Mouse (Mus musculus): Measurements from ENCODE around the gene Cops9.

Cops9 gene

GRCm38 (mm10) chr1:92647026-92647425, 5.2 kb upstream of the Cops9 start:
- DNase-seq (ENCODE audit: low read depth, low spot score) = no peak

- DNase-seq (ENCODE audit: low read depth, low spot score) = no peak
These were observed 4.8 kb upstream of the Cops9 start for GRCm38 (mm10) chr1:92646601-92647000.

GRCm38 (mm10) chr1:92646111-92646510, 4.3 kb upstream of the Cops9 start:
- DNase-seq (ENCODE audit: low read depth, low spot score) = no peak

GRCm38 (mm10) chr1:92644916-92645315, 3.1 kb upstream of the Cops9 start:
- no peak for DNase-seq (ENCODE audit: low read depth, low spot score)

- DNase-seq (ENCODE audit: low read depth, low spot score) = no peak
These were observed 1.9 kb upstream of the Cops9 start for GRCm38 (mm10) chr1:92643691-92644090.

GRCm38 (mm10) chr1:92640393-92640792, 1.4 kb downstream of the Cops9 start:
- DNase-seq (ENCODE audit: low read depth, low spot score) = no peak

GRCm38 (mm10) chr1:92638736-92639135, 3.0 kb downstream of the Cops9 start:
- DNase-seq (ENCODE audit: low read depth, low spot score) = no peak

GRCm38 (mm10) chr1:92638181-92638580, 3.6 kb downstream of the Cops9 start:
- no peak for DNase-seq (ENCODE audit: low read depth, low spot score)

- no peak for DNase-seq (ENCODE audit: low read depth, low spot score)
These were observed 4.1 kb downstream of the Cops9 start for GRCm38 (mm10) chr1:92637501-92638172.

- no peak for DNase-seq (ENCODE audit: low read depth, low spot score)
These were observed 5.1 kb downstream of the Cops9 start for GRCm38 (mm10) chr1:92636676-92637075.

GRCm38 (mm10) chr1:92636015-92636414, 5.8 kb downstream of the Cops9 start:
- no peak for DNase-seq (ENCODE audit: low read depth, low spot score)

- peak; percentile 47 for DNase-seq (ENCODE audit: low read depth, low spot score)
These were observed 6.7 kb downstream of the Cops9 start for GRCm38 (mm10) chr1:92634976-92635599.

- no peak for DNase-seq (ENCODE audit: low read depth, low spot score)
These were observed 7.2 kb downstream of the Cops9 start for GRCm38 (mm10) chr1:92634569-92634968.

- DNase-seq (ENCODE audit: low read depth, low spot score) = no peak
These were observed 8.1 kb downstream of the Cops9 start for GRCm38 (mm10) chr1:92633726-92634125.

- no peak for DNase-seq (ENCODE audit: low read depth, low spot score)
These were observed 8.8 kb downstream of the Cops9 start for GRCm38 (mm10) chr1:92632948-92633347.

GRCm38 (mm10) chr1:92632196-92632595, 9.6 kb downstream of the Cops9 start:
- DNase-seq (ENCODE audit: low read depth, low spot score) = no peak

GRCm38 (mm10) chr1:92628227-92628626, 13.6 kb downstream of the Cops9 start:
- no peak for DNase-seq (ENCODE audit: low read depth, low spot score)

- DNase-seq (ENCODE audit: low read depth, low spot score) = no peak
These were observed 23.4 kb downstream of the Cops9 start for GRCm38 (mm10) chr1:92618360-92618759.

GRCm38 (mm10) chr1:92617488-92617887, 24.3 kb downstream of the Cops9 start, which contains the start of gene Olfr12:
Gene Olfr12 (plus strand): TSS chr1:92617788.
- no peak for DNase-seq (ENCODE audit: low read depth, low spot score)

GRCm38 (mm10) chr1:92616046-92616445, 25.7 kb downstream of the Cops9 start:
- no peak for DNase-seq (ENCODE audit: low read depth, low spot score)

GRCm38 (mm10) chr1:92614516-92614915, 27.3 kb downstream of the Cops9 start:
- DNase-seq (ENCODE audit: low read depth, low spot score) = peak; percentile 36

GRCm38 (mm10) chr1:92613175-92613574, 28.6 kb downstream of the Cops9 start:
- no peak for DNase-seq (ENCODE audit: low read depth, low spot score)

GRCm38 (mm10) chr1:92611008-92611407, 30.8 kb downstream of the Cops9 start:
- DNase-seq (ENCODE audit: low read depth, low spot score) = peak; percentile 70

All from mesoderm, embryonic 11.5 days (tissue).